Mouse (Mus musculus) gastrocnemius, postnatal 25 days (tissue): Measurements from ENCODE around the gene Apbb2. TPM values are rescaled to one million over a fixed set of nuclear protein-coding genes. Genes with fewer than 3 reads are reported as not detected.

Experiments
- DNase-seq: peaks from one replicate; pipeline ENCODE4 v3.0.0; 2022
- long read RNA-seq, 2 experiments: library from polyadenylated mRNA; stranded (forward); transcript quantifications; one replicate each; pipeline ENCODE4 v2.0.0; 2021
- total RNA-seq, 2 experiments: library from RNA; stranded (reverse); gene quantifications; 1 replicate in 1 of 2; 2 replicates in 1 of 2; pipeline ENCODE4 v1.2.3; 2021

Apbb2 gene
- total RNA-seq, result 10 to 100 TPM; 32.8 to 39.8 TPM
- long read RNA-seq, experiment 1, partial matches to known transcripts, result 15 of 20 reads
- long read RNA-seq, experiment 1, other reads (novel, unspliced or antisense), result 5 of 20 reads
- long read RNA-seq, experiment 2, full-length matches to known transcripts, result 1 of 57 reads
- long read RNA-seq, experiment 2, partial matches to known transcripts, result 40 of 57 reads
- long read RNA-seq, experiment 2, other reads (novel, unspliced or antisense), result 16 of 57 reads

GRCm38 (mm10) chr5:66618597-66618996 lies at the start of gene Apbb2:
Gene Apbb2 (minus strand): TSS chr5:66618784.
- DNase-seq, result peak; percentile 95

GRCm38 (mm10) chr5:66654220-66654619 lies 35.6 kb upstream of the Apbb2 start:
- peak; percentile 39 for DNase-seq

GRCm38 (mm10) chr5:66647504-66647903 lies 28.9 kb upstream of the Apbb2 start:
- DNase-seq, result no peak

- DNase-seq, result no peak
These were observed 24.7 kb upstream of the Apbb2 start for GRCm38 (mm10) chr5:66643260-66643659.

GRCm38 (mm10) chr5:66642156-66642555 lies 23.6 kb upstream of the Apbb2 start:
- DNase-seq, result no peak

GRCm38 (mm10) chr5:66635459-66636079 lies 17.0 kb upstream of the Apbb2 start:
- no peak for DNase-seq

- DNase-seq, result no peak
These were observed 9.2 kb upstream of the Apbb2 start for GRCm38 (mm10) chr5:66627805-66628204.

- DNase-seq, result peak; percentile 83
These were observed 1.6 kb upstream of the Apbb2 start for GRCm38 (mm10) chr5:66620191-66620625.

GRCm38 (mm10) chr5:66619675-66620074 lies 1.1 kb upstream of the Apbb2 start:
- DNase-seq, result no peak

GRCm38 (mm10) chr5:66619195-66619594 lies 611 bp upstream of the Apbb2 start:
- DNase-seq, result no peak

GRCm38 (mm10) chr5:66617921-66618460 lies 593 bp downstream of the Apbb2 start:
- DNase-seq, result no peak

- DNase-seq, result no peak
These were observed 3.6 kb downstream of the Apbb2 start for GRCm38 (mm10) chr5:66614940-66615339.

GRCm38 (mm10) chr5:66613725-66614124 lies 4.9 kb downstream of the Apbb2 start:
- DNase-seq, result no peak

GRCm38 (mm10) chr5:66612964-66613363 lies 5.6 kb downstream of the Apbb2 start:
- no peak for DNase-seq

- DNase-seq, result no peak
These were observed 6.7 kb downstream of the Apbb2 start for GRCm38 (mm10) chr5:66611851-66612250.

- no peak for DNase-seq
These were observed 7.2 kb downstream of the Apbb2 start for GRCm38 (mm10) chr5:66611361-66611760.

GRCm38 (mm10) chr5:66610270-66610669 lies 8.3 kb downstream of the Apbb2 start:
- DNase-seq, result no peak

- DNase-seq, result no peak
These were observed 9.3 kb downstream of the Apbb2 start for GRCm38 (mm10) chr5:66609306-66609705.

GRCm38 (mm10) chr5:66607801-66608200 lies 10.8 kb downstream of the Apbb2 start:
- no peak for DNase-seq

- no peak for DNase-seq
These were observed 11.4 kb downstream of the Apbb2 start for GRCm38 (mm10) chr5:66607201-66607600.

- DNase-seq, result no peak
These were observed 12.9 kb downstream of the Apbb2 start for GRCm38 (mm10) chr5:66605636-66606035.

- no peak for DNase-seq
These were observed 14.2 kb downstream of the Apbb2 start for GRCm38 (mm10) chr5:66604423-66604822.

- DNase-seq, result no peak
These were observed 14.8 kb downstream of the Apbb2 start for GRCm38 (mm10) chr5:66603746-66604145.

- no peak for DNase-seq
These were observed 15.4 kb downstream of the Apbb2 start for GRCm38 (mm10) chr5:66603223-66603622.
